Mouse (Mus musculus): ENCODE measurements around the gene Osbpl5. TPM values are rescaled to one million over a fixed set of nuclear protein-coding genes. Genes with fewer than 3 reads are reported as not detected.

Gene Osbpl5
- polyA plus RNA-seq, 1 experiment, result 1.2 TPM

DNA sequence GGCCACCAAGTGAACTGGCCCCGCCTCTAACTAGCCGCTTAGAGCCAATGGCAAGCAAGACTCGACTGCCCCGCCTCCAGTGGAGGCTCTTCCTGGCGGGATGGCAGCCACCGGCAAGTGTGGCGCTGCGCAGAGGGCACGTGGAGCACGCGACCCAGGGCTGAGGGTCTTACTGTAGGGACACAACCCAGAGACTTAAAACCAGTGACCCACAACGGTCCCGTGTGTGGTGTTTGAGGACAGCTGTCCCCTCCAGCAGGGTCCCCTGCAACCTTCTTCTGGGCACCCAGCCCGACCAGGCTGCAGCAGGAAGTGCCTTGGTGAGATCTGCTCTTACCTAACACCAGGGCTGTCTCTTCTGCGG, 224 bp upstream of the Osbpl5 start:
- no peaks in the 10 kb centered on the region for H3K36me3 ChIP-seq (replicated peaks; ENCODE audit: low read length)
- peaks cover 36% of the 10 kb centered on the region for H3K4me1 ChIP-seq
- H3K4me3 ChIP-seq (replicated peaks), result peak overlapping the region; percentile 89
- H3K27me3 ChIP-seq (replicated peaks), result peaks cover 74% of the 10 kb centered on the region
- no peaks in the 10 kb centered on the region for H3K9me3 ChIP-seq
- TF ChIP-seq GATA1 (IDR thresholded peaks at IDR 0.05; ENCODE audit: borderline replicate concordance, low read length) (no peak), FLI1 (IDR thresholded peaks at IDR 0.05; ENCODE audit: low read length) (no peak)

DNA sequence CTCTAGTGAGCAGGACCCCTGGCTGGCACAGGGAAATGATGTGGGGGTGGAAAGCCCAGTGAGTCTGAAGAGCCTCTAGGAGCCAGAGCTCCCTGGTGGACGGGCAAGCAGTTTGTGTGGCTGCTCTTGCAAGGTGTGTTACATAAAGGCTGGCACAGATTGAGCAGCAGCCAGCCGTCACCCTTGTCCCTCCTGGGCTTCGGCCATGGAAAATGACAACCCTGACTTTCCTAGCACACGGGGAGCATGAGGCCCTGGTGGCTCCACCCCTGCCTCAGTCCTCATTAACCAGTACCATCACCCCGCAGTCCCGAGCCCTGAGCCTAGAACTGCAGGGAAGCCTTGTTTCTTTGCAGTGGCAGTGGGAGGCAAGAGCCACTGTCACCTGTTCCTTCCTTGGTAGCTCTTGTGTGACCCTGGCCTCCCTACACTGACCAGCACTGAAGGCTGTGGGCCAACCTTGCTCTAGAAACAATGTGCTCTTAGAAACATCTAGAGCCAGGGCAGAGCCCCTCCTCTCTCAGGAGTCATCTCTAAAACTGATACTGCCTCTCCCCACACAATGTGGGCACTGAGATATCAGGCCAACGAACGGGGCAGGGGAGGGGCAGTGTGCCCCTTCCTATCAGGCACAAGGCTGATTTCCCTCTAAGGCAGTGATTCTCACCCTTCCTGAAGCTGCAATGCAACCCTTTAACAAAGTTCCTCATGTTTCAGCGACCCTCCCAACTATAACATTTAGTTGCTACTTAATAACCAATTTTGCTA, 1.2 kb downstream of the Osbpl5 start:
- Histone ChIP-seq H3K36me3 (replicated peaks; ENCODE audit: low read length) (no peaks in the 10 kb centered on the region), H3K27me3 (replicated peaks) (peaks cover 83% of the 10 kb centered on the region), H3K4me3 (replicated peaks) (no peak overlapping the region), H3K9me3 (no peaks in the 10 kb centered on the region), H3K4me1 (peaks cover 36% of the 10 kb centered on the region)
- TF ChIP-seq GATA1 (IDR thresholded peaks at IDR 0.05; ENCODE audit: borderline replicate concordance, low read length) (no peak), FLI1 (IDR thresholded peaks at IDR 0.05; ENCODE audit: low read length) (no peak)

DNA sequence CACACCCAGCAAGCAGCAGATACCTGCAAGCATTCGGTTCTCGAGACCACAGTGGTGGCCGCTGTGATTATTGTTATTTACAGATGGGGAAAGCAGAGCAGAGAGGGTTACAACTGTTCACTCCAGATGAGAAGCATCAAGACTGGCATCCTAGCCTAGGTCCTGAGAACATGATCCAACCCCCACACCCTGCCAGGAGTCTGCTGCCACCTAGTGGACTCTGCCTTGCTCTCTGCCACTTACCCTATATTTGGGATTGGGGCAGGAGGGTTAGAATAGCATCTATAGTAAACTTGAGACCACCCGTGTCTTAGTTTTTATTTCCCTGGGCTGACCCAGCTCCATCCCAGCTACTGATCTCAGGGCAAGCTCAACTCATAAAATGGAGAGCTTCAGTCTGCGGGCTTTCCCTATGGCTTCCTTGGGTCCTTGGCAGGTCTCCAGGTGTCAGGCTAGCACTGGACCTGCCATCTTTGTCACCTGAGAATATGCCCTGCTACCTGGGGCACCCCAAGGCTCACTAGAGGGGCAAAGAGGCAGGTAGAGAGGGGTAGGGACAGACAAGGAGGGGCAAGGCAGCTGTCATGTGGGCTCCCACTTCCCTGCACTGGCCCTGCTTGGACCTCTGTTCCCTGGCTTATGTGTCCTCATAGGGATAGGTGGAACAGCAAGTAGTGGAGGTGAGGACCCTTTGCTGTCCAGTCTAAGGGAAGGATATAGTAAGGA, 2.6 kb downstream of the Osbpl5 start:
- H3K27me3 ChIP-seq (replicated peaks), result peaks cover 90% of the 10 kb centered on the region
- TF ChIP-seq GATA1 (IDR thresholded peaks at IDR 0.05; ENCODE audit: borderline replicate concordance, low read length), result no peak
- no peak for TF ChIP-seq FLI1 (IDR thresholded peaks at IDR 0.05; ENCODE audit: low read length)
- peaks cover 36% of the 10 kb centered on the region for H3K4me1 ChIP-seq
- no peaks in the 10 kb centered on the region for H3K36me3 ChIP-seq (replicated peaks; ENCODE audit: low read length)
- no peak overlapping the region for H3K4me3 ChIP-seq (replicated peaks)
- no peaks in the 10 kb centered on the region for H3K9me3 ChIP-seq

DNA sequence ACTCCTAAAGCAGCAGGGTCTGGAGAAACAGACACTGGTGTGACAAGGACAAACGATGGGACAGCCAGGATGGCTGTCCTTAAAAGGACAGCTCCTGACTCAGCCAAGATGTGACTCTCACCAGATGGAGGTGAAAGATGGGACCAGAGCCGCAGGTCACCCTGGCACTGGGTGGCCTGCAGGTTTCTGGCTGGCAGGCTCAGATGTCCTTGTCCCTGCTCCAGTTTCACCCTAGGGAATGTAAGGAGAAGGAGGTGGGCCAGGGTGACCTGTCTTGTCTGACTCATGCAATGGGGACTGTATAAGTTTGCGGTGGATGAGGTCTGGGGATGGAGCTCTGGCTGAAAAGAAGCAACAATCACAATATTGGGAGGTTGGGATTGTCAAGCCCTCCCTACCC, 4.2 kb downstream of the Osbpl5 start:
- H3K36me3 ChIP-seq (replicated peaks; ENCODE audit: low read length), result no peaks in the 10 kb centered on the region
- H3K4me1 ChIP-seq, result peaks cover 28% of the 10 kb centered on the region
- no peak for TF ChIP-seq FLI1 (IDR thresholded peaks at IDR 0.05; ENCODE audit: low read length)
- no peak overlapping the region for H3K4me3 ChIP-seq (replicated peaks)
- H3K9me3 ChIP-seq, result no peaks in the 10 kb centered on the region
- peaks cover 76% of the 10 kb centered on the region for H3K27me3 ChIP-seq (replicated peaks)

DNA sequence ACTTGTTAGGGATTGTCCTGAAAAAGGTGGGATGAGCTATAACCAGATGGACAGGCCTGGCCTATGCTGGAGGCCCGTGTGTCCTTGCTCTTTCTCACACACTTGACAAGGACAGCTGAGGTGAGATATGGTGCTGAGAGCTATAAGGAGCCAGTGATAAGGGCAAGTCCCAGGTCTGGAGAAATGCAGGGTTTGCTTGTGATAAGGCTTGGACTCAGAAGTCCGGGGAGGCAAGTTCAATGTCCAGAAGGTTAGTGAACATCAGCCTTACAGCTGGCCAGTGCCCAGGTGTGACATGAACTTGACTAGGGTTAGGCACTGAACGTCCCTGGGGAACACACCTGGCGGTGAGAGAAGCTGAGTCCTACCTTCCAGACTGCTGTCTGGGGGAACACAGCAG, 4.7 kb downstream of the Osbpl5 start:
- H3K27me3 ChIP-seq (replicated peaks), result peaks cover 72% of the 10 kb centered on the region
- H3K4me1 ChIP-seq, result peaks cover 23% of the 10 kb centered on the region
- TF ChIP-seq FLI1 (IDR thresholded peaks at IDR 0.05; ENCODE audit: low read length), result no peak
- no peak for TF ChIP-seq GATA1 (IDR thresholded peaks at IDR 0.05; ENCODE audit: borderline replicate concordance, low read length)
- H3K36me3 ChIP-seq (replicated peaks; ENCODE audit: low read length), result no peaks in the 10 kb centered on the region
- H3K9me3 ChIP-seq, result no peaks in the 10 kb centered on the region
- no peak overlapping the region for H3K4me3 ChIP-seq (replicated peaks)

DNA sequence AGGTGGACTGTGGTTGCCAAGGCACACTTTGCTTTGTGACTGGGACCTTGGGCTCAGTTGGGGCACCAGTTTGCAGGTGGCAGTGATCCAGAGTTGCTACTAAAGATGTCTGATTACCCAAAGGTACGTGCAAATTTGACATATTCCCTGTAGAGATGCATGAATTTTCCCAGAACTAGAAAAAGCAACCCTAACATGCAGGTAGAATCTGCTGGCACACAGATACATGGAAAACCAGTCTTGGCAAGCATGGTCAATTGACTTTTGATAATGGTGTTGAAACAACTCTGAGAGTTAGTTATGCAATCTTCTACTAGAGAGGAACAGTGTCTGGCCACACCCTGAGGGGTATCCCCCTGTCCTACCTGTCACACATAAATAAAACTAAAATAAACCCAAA, 5.4 kb downstream of the Osbpl5 start:
- no peak for TF ChIP-seq FLI1 (IDR thresholded peaks at IDR 0.05; ENCODE audit: low read length)
- TF ChIP-seq GATA1 (IDR thresholded peaks at IDR 0.05; ENCODE audit: borderline replicate concordance, low read length), result no peak
- no peaks in the 10 kb centered on the region for H3K36me3 ChIP-seq (replicated peaks; ENCODE audit: low read length)

DNA sequence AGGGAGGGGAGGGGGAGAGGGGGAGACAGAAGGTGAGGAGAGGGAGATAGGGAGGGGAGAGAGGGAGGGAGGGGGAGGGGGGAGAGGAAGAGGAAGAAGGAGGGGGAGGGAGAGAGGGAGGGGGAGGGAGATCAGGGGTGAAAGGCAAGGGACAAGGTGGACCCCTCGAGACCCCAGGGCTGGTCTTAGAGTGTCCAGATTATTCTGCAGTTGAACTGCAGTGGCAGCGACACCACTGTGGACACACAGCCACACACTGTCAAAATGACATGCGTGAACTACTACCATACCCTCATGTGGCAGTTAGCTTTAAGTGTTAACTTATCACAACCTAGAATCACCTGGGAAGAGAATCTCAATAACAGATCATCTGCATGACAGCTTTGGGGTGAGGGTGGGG, 7.7 kb downstream of the Osbpl5 start:
- TF ChIP-seq FLI1 (IDR thresholded peaks at IDR 0.05; ENCODE audit: low read length) (no peak), GATA1 (IDR thresholded peaks at IDR 0.05; ENCODE audit: borderline replicate concordance, low read length) (no peak)
- Histone ChIP-seq H3K36me3 (replicated peaks; ENCODE audit: low read length) (no peaks in the 10 kb centered on the region), H3K9me3 (no peaks in the 10 kb centered on the region), H3K27me3 (replicated peaks) (peaks cover 55% of the 10 kb centered on the region), H3K4me3 (replicated peaks) (no peak overlapping the region), H3K4me1 (peaks cover 5% of the 10 kb centered on the region)

More for the DNA sequence above, 5.4 kb downstream of the Osbpl5 start:
- peaks cover 16% of the 10 kb centered on the region for H3K4me1 ChIP-seq
- H3K27me3 ChIP-seq (replicated peaks), result peaks cover 65% of the 10 kb centered on the region
- no peak overlapping the region for H3K4me3 ChIP-seq (replicated peaks)
- no peaks in the 10 kb centered on the region for H3K9me3 ChIP-seq

DNA sequence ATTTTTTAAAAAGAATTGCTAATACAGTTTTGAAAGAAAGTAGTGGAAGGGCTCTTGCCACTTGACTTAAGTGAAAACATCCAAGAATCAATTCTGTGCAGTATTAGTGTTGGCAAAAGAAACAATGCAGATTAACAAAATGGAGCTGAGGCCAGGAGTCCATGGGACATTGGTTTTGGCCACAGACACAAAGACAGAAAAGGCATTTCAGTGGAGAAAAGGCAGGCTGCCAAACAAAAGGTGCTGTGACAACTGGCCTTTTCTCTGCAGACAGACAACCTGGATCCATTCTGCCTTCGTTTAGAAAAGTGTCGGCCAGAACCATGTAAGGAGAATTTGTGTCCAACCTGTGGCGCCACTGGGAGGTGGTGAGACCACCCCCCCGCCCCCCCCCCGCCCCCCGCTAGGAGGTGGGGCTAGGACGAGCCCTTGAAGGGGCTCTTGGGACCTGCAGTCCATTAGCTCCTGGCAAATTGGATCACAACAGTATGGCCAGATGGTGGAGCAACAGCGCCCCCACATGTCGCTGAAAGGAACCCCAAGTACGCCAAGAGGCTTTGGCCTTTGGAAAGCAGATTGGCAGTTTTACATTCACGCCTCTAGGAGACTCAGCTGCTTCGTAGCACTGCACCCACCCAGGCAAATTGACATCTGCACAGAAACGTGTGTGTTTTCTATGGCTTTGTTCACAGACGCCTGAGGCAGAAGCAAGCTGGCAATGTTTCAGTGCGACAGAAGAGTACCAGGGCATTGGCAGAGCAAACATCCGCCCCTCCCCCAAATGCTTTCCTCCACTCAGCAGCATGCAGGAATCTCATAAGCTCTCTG, 8.5 kb downstream of the Osbpl5 start:
- Histone ChIP-seq H3K36me3 (replicated peaks; ENCODE audit: low read length) (no peaks in the 10 kb centered on the region), H3K4me1 (peaks cover 5% of the 10 kb centered on the region), H3K4me3 (replicated peaks) (no peak overlapping the region), H3K9me3 (no peaks in the 10 kb centered on the region), H3K27me3 (replicated peaks) (peaks cover 52% of the 10 kb centered on the region)
- TF ChIP-seq FLI1 (IDR thresholded peaks at IDR 0.05; ENCODE audit: low read length) (no peak), GATA1 (IDR thresholded peaks at IDR 0.05; ENCODE audit: borderline replicate concordance, low read length) (no peak)

DNA sequence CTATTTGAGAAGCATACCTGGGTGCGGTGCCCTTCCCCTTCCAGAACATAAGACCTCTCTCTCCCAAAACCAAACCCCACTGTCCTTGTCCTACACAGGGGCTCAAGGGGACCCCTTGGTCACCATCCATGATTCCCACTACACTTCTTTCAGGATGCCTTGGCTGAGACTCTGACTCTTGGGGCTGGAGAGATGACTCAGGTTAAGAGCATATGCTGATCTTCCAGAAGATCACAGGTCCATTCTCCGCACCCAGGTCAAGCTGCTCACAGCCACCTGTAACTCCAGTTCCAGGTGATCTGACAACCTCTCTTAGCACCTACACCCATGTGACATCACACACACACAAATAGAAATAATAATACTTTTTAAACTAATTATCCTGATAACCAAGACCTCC, 16.1 kb downstream of the Osbpl5 start:
- TF ChIP-seq GATA1 (IDR thresholded peaks at IDR 0.05; ENCODE audit: borderline replicate concordance, low read length) (no peak), FLI1 (IDR thresholded peaks at IDR 0.05; ENCODE audit: low read length) (no peak)
- Histone ChIP-seq H3K36me3 (replicated peaks; ENCODE audit: low read length) (no peaks in the 10 kb centered on the region), H3K4me3 (replicated peaks) (no peak overlapping the region), H3K27me3 (replicated peaks) (peaks cover 78% of the 10 kb centered on the region), H3K4me1 (peaks cover 4% of the 10 kb centered on the region; the same call in 1 of the 2 replicates), H3K9me3 (no peaks in the 10 kb centered on the region)

Measured in megakaryocyte, embryonic 14.5 days (primary cell).